Mouse (Mus musculus) embryo, embryonic 9.5 days (tissue): ENCODE results near the gene Slc24a4.
"Not testable (repeated sequence)": the region's sequence is repeated elsewhere in the genome, so short reads cannot be mapped to it uniquely, and the experiment has no call there.

Experiments
- DNase-seq: peaks from one replicate; pipeline ENCODE4 v3.0.0-alpha.2; 2017; ENCODE audit errors: extremely low spot score

Gene Slc24a4

GRCm38 (mm10) chr12:102166691-102167261 lies 38.2 kb downstream of the Slc24a4 start:
- no peak for DNase-seq

DNA sequence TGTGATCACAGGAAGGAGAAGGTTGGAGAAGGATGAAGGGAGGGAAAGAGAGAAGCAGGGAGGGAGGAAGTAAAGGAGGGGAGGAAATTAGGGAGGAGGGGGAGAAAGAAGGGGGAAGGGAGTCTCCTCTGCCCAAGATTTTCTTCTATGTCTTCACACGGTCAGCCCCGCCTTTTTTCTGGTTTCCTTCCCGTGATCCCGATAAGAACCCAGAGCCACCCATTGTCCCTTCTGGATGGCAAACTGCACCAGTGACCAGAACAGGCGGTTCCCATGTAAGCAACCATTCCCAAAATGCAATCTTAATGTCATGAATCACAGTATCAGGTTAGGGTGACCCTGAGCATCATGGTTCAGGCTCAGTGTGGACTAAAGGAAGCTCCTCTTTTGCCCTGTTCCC lies 38.8 kb downstream of the Slc24a4 start:
- no peak for DNase-seq

DNA sequence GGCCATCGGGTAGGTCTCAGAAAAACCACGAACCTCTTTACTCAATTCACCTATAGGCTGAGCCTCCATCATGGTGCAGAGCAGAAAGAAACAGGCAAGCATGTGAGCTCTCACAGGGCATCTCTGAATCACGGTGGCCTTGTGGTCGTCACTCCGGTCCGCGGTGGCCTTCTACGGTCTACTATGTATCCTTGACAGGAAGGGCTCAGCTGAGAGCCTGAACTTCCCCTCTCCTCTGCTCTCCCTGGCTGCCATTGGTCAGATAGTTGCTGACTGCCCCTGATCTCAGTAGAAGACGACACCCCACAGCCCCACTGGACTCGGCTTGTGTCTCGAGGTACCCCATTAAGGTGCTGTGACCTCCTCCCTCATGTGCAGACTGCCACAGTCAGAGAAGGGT lies 44.2 kb downstream of the Slc24a4 start:
- no peak for DNase-seq

DNA sequence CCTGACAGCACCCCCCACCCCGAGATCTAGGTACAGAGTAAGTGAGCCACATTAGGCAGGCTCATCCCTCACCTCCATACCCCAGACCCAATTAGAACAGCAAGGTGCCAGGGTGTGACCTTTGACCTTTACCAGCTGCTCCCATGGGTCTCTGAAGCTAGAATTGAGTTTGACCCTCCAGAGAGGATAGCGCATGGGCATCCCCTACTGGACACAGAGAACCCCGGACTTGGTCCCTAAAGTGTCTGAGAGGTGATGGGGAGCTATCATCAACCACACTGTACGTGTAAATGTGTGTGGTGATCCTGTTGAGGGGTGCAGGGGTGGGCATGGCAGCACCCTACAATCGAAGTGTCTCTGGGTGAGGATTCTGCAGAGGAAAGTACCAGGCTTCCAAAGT lies 44.8 kb downstream of the Slc24a4 start:
- no peak for DNase-seq

GRCm38 (mm10) chr12:102180371-102181074 lies 52.0 kb downstream of the Slc24a4 start:
- DNase-seq: no peak

DNA sequence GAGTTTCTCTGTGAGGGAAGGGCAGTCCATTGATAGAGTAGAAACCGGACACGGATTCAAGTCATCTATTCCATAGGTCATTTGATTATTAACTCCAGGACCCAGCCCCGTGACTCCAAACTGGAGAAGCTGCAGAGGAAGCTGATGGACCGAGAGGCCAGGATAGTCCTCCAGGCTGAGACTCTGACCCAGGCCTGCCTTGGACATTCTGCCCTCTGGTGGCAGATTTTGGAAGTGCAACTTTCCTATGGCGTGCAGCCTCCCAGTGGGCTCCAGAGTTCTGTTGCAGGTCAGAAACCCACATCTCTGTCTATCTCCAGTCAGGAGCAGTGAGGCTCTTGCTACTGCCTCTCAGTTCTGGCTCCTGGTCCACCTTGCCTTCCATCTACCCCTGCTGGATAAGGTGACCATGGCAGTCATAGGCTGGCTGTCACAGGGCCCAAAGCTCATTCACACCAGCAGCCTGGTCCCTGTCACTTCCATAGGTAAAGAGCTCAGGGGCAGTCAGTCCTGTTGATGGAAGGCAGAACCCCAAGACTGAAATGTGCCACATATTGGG lies 53.3 kb downstream of the Slc24a4 start:
- peak; percentile 73 for DNase-seq

GRCm38 (mm10) chr12:102182621-102183020 lies 54.1 kb downstream of the Slc24a4 start:
- DNase-seq: no peak

DNA sequence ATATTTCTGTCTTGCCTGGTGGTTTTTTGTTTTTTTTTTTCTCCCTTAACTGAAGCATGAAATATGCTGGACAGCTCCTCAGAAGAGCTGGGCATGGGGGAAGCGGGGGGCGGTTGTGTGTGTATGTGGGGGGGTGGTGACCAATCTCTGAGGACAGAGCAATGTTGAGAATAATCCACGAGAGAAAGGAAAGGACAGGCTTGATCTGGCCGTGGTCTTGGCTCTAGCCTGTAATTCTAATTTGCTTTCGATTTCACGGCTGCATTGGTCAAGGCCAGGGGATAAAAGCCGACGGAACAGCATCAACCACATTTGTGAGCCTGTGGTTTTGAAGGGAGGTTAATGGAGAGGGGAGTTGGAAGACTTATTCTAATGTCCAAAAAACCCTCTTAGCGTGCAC lies 54.7 kb downstream of the Slc24a4 start:
- DNase-seq: no peak

GRCm38 (mm10) chr12:102190820-102191219 lies 62.3 kb downstream of the Slc24a4 start:
- DNase-seq: no peak

DNA sequence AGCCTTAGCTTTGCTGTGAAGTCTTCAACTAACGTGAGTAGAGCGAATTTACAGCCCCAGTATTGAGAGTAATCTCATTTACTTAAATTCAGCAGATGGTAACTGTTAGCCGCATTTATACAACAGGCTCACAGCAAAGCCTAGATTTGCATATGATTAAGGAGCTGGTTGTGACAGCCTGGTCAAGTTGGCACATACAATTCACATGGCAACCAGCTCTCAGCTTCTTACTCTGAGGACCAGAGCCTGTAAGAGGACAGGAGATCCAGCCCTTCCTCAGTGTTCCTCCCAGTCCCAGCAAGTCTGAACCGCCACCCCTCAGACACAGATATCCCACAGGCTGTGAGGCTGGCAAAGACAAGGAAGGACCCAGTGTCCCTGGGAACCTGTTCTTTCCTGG lies 73.0 kb downstream of the Slc24a4 start:
- DNase-seq: no peak

- DNase-seq: peak; percentile 8
These were observed 74.4 kb downstream of the Slc24a4 start for GRCm38 (mm10) chr12:102202901-102203300.

- DNase-seq: no peak
These were observed 77.9 kb downstream of the Slc24a4 start for GRCm38 (mm10) chr12:102206471-102206870.

- no peak for DNase-seq
These were observed 78.7 kb downstream of the Slc24a4 start for GRCm38 (mm10) chr12:102207245-102207644.

GRCm38 (mm10) chr12:102210801-102211200 lies 82.3 kb downstream of the Slc24a4 start:
- no peak for DNase-seq

GRCm38 (mm10) chr12:102223404-102223803 lies 94.9 kb downstream of the Slc24a4 start:
- DNase-seq: no peak

GRCm38 (mm10) chr12:102224112-102224511 lies 95.6 kb downstream of the Slc24a4 start:
- not testable (repeated sequence) for DNase-seq

- no peak for DNase-seq
These were observed 96.6 kb downstream of the Slc24a4 start for GRCm38 (mm10) chr12:102225165-102225564.

GRCm38 (mm10) chr12:102235551-102235950 lies 107.0 kb downstream of the Slc24a4 start:
- no peak for DNase-seq

- DNase-seq: no peak
These were observed 107.8 kb downstream of the Slc24a4 start for GRCm38 (mm10) chr12:102236317-102236716.

DNA sequence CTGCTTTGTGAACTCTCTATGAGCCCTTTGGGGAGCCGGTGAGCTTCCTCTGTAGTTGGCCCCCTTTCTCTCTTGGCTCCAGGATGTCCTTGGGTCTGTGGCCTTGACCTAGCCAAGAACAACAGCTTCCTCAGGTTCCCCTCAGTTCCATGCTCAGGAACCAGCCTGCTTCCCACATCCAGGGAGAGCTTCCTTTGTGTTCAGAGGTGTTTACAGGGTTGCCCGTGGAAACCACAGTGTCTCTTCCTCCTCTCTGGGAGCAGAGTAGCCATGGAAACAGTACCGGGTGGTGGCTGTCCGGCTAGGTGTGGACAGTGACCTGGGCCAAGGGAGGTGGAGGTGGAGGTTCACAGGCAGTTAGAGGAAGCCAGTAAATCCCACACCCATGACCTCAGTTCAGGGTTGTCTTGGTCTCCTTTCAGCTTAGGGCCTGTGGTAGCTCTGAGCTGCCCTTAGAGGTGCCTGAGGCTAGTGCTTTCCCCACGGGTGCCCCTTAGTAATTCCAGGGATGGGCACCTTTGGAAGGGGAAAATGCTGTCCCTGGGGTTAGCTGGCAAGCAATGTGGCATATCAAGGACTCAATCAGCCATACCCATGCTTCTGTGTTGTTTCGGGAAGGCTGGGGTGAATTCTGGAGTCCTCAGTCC lies 113.7 kb downstream of the Slc24a4 start:
- peak; percentile 10 for DNase-seq

GRCm38 (mm10) chr12:102243915-102244314 lies 115.4 kb downstream of the Slc24a4 start:
- DNase-seq: peak; percentile 25

DNA sequence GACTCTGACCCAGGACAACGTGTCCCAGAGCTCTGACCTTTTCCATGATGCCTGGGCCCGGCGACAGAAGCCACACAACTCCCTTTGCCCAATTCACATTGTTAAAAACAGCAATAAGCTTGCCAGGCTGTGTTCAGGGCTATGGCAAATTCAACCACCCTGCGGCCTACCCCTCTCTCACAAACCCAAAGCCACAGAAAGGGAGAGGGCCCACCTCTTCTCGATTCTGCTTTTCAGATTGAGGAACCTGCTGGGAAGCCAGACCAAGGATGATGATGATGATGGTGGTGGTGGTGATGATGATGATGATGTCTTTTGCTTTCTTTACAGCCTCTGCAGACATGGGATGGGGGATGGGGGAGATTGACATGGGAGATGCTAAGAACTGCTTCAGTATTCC lies 117.7 kb downstream of the Slc24a4 start:
- no peak for DNase-seq

- no peak for DNase-seq
These were observed 119.6 kb downstream of the Slc24a4 start for GRCm38 (mm10) chr12:102248104-102248503.
